Mouse (Mus musculus) embryo, embryonic 10 days (tissue): ENCODE data around the gene Ccnb1ip1.
"Not testable (repeated sequence)": the region's sequence is repeated elsewhere in the genome, so short reads cannot be mapped to it uniquely, and the experiment has no call there.

ENCODE experiments used
- DNase-seq: peaks from one replicate; pipeline ENCODE4 v3.0.0-alpha.2; 2015; ENCODE audit warnings: low spot score

Ccnb1ip1 gene

GRCm38 (mm10) chr14:50807487-50808072, at the start of gene Ccnb1ip1, which contains the start of gene Parp2:
Ccnb1ip1 (minus strand) TSS chr14:50807732.
Parp2 (plus strand) TSS chr14:50807841.
- peak; percentile 96 for DNase-seq

GRCm38 (mm10) chr14:50855788-50856187, 48.3 kb upstream of the Ccnb1ip1 start:
- no peak for DNase-seq

GRCm38 (mm10) chr14:50837236-50837635, 29.7 kb upstream of the Ccnb1ip1 start:
- peak; percentile 31 for DNase-seq

GRCm38 (mm10) chr14:50834435-50834834, 26.9 kb upstream of the Ccnb1ip1 start:
- no peak for DNase-seq

GRCm38 (mm10) chr14:50833964-50834363, 26.4 kb upstream of the Ccnb1ip1 start:
- no peak for DNase-seq

GRCm38 (mm10) chr14:50829878-50830277, 22.3 kb upstream of the Ccnb1ip1 start:
- DNase-seq, result no peak

GRCm38 (mm10) chr14:50826579-50826978, 19.0 kb upstream of the Ccnb1ip1 start:
- no peak for DNase-seq

- no peak for DNase-seq
Observed at GRCm38 (mm10) chr14:50824219-50824618, 16.7 kb upstream of the Ccnb1ip1 start.

GRCm38 (mm10) chr14:50823240-50823639, 15.7 kb upstream of the Ccnb1ip1 start:
- no peak for DNase-seq

GRCm38 (mm10) chr14:50813060-50813459, 5.5 kb upstream of the Ccnb1ip1 start:
- no peak for DNase-seq

GRCm38 (mm10) chr14:50806469-50806868, 1.1 kb downstream of the Ccnb1ip1 start:
- DNase-seq, result not testable (repeated sequence)

GRCm38 (mm10) chr14:50804683-50805082, 2.8 kb downstream of the Ccnb1ip1 start:
- DNase-seq, result no peak

GRCm38 (mm10) chr14:50802843-50803562, 4.5 kb downstream of the Ccnb1ip1 start:
- peak; percentile 46 for DNase-seq

GRCm38 (mm10) chr14:50802441-50802840, 5.1 kb downstream of the Ccnb1ip1 start:
- DNase-seq, result no peak

GRCm38 (mm10) chr14:50799502-50800259, 7.9 kb downstream of the Ccnb1ip1 start:
- DNase-seq, result peak; percentile 70

GRCm38 (mm10) chr14:50798512-50798911, 9.0 kb downstream of the Ccnb1ip1 start:
- DNase-seq, result no peak

- no peak for DNase-seq
Observed at GRCm38 (mm10) chr14:50796464-50796863, 11.1 kb downstream of the Ccnb1ip1 start.

- no peak for DNase-seq
Observed at GRCm38 (mm10) chr14:50795965-50796364, 11.6 kb downstream of the Ccnb1ip1 start.

GRCm38 (mm10) chr14:50795261-50795935, 12.1 kb downstream of the Ccnb1ip1 start:
- no peak for DNase-seq

GRCm38 (mm10) chr14:50788157-50788556, 19.4 kb downstream of the Ccnb1ip1 start:
- peak; percentile 67 for DNase-seq

GRCm38 (mm10) chr14:50785251-50785637, 22.3 kb downstream of the Ccnb1ip1 start, which contains the start of gene Ttc5:
Ttc5 (minus strand) TSS chr14:50785519.
- peak; percentile 89 for DNase-seq
